ENCODE assay signal across 7 mouse cellular contexts in genomic region chr10:4265641-4266040, GRCm38 (mm10). TPM values are rescaled to one million over a fixed set of nuclear protein-coding genes. Genes with fewer than 3 reads are reported as not detected.
DNase-seq lines count a peak whose midpoint lies in the region; ATAC-seq and TF ChIP-seq lines count a peak whose summit lies in the region.

No protein-coding gene starts in this region.

- peak; percentile 61 for ATAC-seq in cerebellum, adult (ENCODE audit: insufficient number of reproducible peaks, low FRiP score, low TSS enrichment)
- peak; percentile 68 for ATAC-seq in forebrain, embryonic 13.5 days

- peak; percentile 84 for DNase-seq in ZHBTc4 (ENCODE audit: low read depth, low spot score)
- DNase-seq in heart, postnatal 25 days (ENCODE audit: low spot score) = peak; percentile 19
- peak; percentile 15 to 20 for DNase-seq in left cerebral cortex, postnatal 14 days (ENCODE audit: low spot score in 2 of 2)
- no peak for DNase-seq in ovary, adult 18-20 months (ENCODE audit: low spot score)

- H3K9me3 ChIP-seq in forebrain, embryonic 13.5 days (replicated peaks) = no peaks in the 10 kb centered on the region

- peak overlapping the region; percentile 94 for H3K4me2 ChIP-seq in forebrain, embryonic 13.5 days
- H3K4me2 ChIP-seq in myocyte (ENCODE audit: low read depth) = peak overlapping the region; percentile 57

- TF ChIP-seq POLR2A in myocyte (IDR thresholded peaks at IDR 0.05; ENCODE audit: insufficient read length, low read depth) = no peak

- H3K4me1 ChIP-seq in forebrain, embryonic 13.5 days = peaks cover 20% of the 10 kb centered on the region

- H3ac ChIP-seq in myocyte (ENCODE audit: control insufficient read depth, insufficient read length) = no peak overlapping the region

- peak overlapping the region; percentile 68 for H3K4me3 ChIP-seq in forebrain, embryonic 13.5 days
- peak overlapping the region; percentile 13 for H3K4me3 ChIP-seq in myocyte

- no peaks in the 10 kb centered on the region for H3K79me2 ChIP-seq in myocyte (ENCODE audit: control insufficient read depth, insufficient read depth)

- no peak overlapping the region for H3K27ac ChIP-seq in forebrain, embryonic 13.5 days

- intact Hi-C loops in heart, postnatal 25 days (cut with DNase I) = loop anchor here (5.0 kb wide), 2 partner anchors 67 to 178 kb away; no protein-coding TSS in a partner anchor
- intact Hi-C loops in left cerebral cortex, postnatal 14 days (cut with DNase I) = no loop called here

- H3K27me3 ChIP-seq in forebrain, embryonic 13.5 days = no peaks in the 10 kb centered on the region
- no peaks in the 10 kb centered on the region for H3K27me3 ChIP-seq in myocyte (ENCODE audit: control insufficient read depth, insufficient read depth, insufficient read length)

- peak overlapping the region; percentile 81 for H3K9ac ChIP-seq in forebrain, embryonic 13.5 days

- no peaks in the 10 kb centered on the region for H3K36me3 ChIP-seq in forebrain, embryonic 13.5 days (ENCODE audit: poor library complexity, severe bottlenecking)
- H3K36me3 ChIP-seq in myocyte (ENCODE audit: control insufficient read depth, insufficient read depth) = no peaks in the 10 kb centered on the region

- WGBS in forebrain, embryonic 13.5 days = 2% methylated on average over 13 of the region's 13 CpGs

TF ChIP-seq in myocyte, 11 proteins besides CTCF, POLR2A, EP300 and RAD21:
- TF ChIP-seq TCF3 (IDR thresholded peaks at IDR 0.05; ENCODE audit: insufficient read length, low read depth) = no peak
- no peak for TF ChIP-seq CEBPB (IDR thresholded peaks at IDR 0.05; ENCODE audit: insufficient read depth, poor library complexity, severe bottlenecking)
- no peak for TF ChIP-seq USF1 (IDR thresholded peaks at IDR 0.05; ENCODE audit: low read depth)
- TF ChIP-seq TCF12 (IDR thresholded peaks at IDR 0.05; ENCODE audit: insufficient read depth, poor library complexity, severe bottlenecking) = no peak
- TF ChIP-seq REST (IDR thresholded peaks at IDR 0.05; ENCODE audit: insufficient read depth, insufficient read length) = no peak
- TF ChIP-seq POLR2AphosphoS2 (IDR thresholded peaks at IDR 0.05; ENCODE audit: insufficient read length, low read depth) = no peak

RNA-seq across cellular contexts. Expression of gene Akap12, which starts 0.5 kb away (rescaled TPM):
- polyA plus RNA-seq in forebrain, embryonic 13.5 days (2015; fragmentation: Nextera tagmentation; extraction: Ambion mirVana) = 14.7 and 16.3 TPM in 2 replicates
- 10 to 100 TPM; 23.7 to 25.3 TPM for total RNA-seq in heart, postnatal 25 days (2021)
- total RNA-seq in left cerebral cortex, postnatal 14 days (2021) = 10 to 100 TPM; 17.4 to 17.7 TPM
- 0.55 TPM for polyA plus RNA-seq in myocyte (2012; fragmentation: generic; extraction: Trizol)
